Mouse (Mus musculus) adipocyte (in vitro differentiated cells): ENCODE measurements around the gene Cdk19.
"Not testable (repeated sequence)": the region's sequence is repeated elsewhere in the genome, so short reads cannot be mapped to it uniquely, and the experiment has no call there.

Source experiments
- DNase-seq: peaks from one replicate; pipeline ENCODE4 v3.0.0-alpha.2; 2016; ENCODE audit warnings: low spot score

Gene Cdk19

DNA sequence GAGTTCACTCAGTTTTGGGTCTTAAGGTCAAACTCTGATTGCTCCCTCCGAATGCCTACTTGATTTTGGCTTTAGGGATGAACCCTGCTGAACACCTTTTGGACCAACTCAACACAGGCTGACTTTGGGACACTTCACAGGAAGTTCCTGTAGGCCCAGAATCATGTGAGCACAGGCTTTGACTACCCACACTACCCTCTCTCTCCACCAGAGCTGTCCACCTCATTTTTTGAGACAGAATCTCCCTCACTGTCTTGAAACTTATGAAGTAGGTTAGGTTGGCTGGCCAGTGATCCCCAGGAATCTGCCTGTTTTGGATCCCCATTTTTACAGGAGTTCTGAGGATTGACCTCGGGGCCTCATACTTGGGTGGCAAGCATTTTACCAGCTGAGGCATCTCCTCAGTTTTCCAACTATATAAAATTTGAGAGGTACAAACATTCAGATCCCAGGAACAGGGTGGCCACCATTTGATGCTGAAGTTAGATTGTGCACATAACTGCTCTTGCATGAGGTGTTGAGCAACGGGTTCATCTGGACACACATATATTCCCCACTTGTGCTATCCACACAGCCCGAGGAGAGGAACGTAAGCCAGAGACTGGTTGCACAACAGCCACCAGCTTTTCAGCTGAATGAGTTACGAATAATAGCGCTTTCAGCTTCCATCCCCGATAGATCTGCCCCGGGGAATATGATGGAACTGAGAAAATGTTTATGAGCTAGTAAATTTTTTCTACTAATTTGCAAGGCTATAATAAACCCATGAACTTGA, 184.9 kb downstream of the Cdk19 start:
- peak; percentile 60 for DNase-seq

DNA sequence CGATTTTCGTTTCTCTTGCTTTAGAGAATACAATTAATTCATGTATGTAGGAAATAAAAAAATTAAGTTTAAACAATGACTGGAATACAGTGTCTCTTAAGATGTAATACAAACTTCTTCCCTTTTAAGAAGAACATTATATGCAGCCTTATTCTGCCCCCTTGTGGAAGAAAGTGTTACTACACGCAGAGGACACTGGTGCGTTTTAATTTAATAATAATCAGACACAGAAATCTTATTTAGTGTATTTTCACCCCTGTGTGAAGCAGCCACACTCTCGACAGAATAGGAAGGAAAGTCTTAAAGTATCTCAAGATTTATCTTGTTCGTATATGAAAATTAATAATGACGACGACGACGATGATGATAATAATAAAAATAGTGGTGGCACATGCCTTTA, 185.6 kb downstream of the Cdk19 start:
- peak; percentile 88 for DNase-seq

DNA sequence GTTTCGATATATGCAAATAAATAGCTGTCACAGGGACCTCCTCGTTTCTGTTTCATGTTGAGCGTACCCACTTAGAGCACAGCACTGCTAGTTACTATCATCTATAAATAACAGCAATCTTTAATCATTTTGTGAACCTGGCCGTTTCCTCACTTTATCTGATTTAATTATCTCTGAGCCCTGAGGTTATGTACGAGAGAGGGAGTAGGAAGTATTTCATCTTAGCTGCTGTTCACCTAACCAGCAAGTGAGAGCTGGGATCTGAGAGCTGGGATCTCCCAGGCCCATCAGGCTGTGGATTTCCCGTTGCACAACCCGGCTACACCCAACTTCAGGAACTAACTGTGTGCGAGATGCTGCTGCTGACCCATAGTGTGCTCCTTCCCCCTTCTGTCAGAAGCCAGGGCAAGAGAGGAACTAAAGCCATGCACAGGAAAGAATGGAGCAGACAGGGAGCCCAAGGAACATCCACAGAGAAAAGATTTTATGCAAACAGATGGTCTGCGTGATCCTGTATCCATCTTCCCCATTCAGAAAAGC, 186.3 kb downstream of the Cdk19 start:
- no peak for DNase-seq

DNA sequence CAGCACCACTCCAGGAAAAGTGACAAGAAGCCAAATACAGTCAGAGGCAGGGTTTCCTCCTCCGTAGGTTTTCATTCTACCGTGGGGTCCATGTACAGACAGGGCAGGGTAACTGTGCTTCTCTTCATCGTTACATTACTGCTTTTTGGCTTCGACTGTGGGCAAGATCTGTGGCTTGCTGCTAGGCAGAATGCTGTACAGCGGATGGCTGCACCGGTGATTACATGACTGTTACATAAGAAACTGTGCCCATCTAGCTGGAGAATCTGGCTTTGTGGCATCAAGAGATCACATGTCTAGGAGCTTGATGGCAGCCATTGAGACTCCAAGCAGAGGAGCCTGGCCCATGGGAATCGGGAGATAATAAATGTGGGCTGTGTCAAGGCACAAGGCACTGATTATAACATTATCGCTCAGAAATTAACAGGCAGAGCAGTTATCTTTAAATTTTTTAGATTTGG, 187.0 kb downstream of the Cdk19 start:
- no peak for DNase-seq

DNA sequence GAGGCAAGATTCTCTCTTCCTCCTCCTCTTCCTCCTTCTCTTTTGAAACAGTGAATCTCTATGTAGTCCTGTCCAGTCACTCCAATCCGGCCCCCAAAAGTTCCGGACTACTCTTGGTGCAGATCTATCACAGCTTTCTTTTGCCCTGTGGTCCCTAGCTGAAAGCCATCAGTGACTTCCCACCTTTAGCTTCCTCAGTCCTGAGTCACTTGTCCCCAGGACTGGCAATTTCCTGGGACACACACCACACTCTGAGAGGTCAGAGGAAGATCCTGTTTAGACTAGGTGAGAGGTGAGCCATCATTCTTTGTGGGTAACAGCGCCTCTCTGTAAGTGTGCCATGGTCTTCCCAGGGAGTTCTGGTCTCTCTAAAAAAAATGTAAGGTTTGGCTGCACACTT, 187.6 kb downstream of the Cdk19 start:
- DNase-seq: no peak

DNA sequence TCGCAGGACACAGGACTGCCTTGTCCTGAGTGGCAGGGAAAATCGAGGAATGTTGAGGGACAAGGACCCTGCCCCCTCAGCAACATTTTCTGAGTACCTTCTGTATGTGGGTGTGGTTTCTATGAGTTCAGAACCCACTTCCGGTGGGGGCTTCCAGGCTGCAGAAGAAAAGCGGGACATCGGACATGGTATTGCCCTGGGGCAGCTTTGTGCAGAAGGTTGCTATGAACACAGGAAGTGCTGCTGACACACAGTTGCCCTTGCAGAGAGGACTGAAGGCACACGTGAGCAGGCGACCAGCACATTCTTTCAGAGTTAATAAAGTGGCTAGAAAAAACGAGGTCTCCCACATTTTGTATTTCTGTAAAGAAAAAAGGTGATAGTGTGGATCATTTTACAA, 188.2 kb downstream of the Cdk19 start:
- no peak for DNase-seq

DNA sequence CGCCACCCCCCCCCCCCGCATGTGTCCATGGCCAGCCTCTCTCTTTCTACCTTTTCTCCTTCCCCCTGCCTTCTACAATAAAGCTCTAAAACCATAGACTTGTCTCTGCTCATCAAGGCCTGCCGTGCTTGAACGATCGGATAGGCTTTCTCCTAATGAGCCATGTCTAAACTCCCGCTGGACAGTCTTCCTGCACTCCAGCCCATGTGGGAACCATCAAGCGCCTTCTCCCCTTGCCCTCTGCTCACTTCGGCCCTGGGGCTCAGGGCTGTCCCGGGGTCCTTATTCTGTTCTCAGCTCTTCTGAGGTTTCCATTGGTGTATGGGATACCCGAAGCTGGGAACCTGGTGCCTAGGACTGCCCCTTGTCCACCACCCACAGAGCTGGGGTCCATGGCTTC, 189.3 kb downstream of the Cdk19 start:
- DNase-seq: no peak

DNA sequence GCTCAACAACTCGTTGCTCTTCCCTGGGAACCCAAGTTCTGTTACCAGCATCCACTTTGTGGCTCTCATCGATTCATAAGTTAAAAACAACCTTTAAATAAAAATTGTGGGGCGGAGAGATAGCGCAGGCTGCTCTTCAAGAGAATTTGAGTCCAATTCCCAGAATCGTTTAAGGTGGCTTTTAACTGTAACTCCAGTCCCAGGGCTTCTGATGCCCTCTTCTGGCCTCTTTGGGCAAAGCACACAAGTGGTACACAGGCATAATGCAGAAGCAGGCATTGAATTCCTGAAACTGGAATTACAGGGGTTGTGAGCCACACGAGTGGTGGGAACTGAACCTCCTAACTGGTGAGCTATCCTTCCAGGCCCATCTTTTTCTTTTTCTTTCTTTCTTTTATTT, 190.3 kb downstream of the Cdk19 start:
- peak; percentile 24 for DNase-seq

DNA sequence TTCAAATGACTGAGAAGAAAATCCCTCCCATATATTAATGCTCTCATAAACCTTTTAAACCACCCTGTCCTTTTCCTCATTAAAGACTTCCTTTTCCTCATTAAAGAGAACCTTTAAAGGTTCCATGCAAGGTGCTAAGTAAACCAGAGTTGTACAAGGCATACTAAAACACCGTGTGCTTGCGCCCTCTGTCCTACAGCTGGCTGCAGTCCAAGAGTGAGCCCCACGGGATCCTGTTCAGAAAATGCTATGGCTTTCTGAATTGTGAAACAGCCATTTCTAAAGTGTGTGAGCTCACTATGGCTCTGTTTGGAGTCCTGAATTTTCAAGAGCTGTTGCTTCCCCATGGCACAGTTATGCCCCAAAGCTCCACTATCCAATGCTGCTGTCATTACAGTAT, 191.3 kb downstream of the Cdk19 start:
- DNase-seq: peak; percentile 36

DNA sequence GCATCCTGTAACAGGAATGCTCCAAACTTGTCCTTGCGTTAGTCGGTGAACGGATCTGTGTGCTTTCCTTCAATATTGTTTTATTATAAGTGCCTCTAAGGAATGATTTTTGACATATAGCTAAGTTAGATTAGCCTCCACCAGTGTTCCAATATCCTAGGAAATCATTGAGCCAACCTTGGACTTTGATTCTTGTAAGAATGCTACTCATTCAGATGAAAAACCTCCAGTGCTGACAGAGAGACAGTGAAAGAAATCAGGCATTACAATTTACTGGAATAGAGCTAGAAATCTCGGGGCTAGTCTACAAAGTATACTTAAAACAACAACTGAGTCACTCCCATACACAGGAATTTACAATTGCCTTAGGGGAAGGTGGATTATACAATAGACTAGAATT, 193.2 kb downstream of the Cdk19 start:
- not testable (repeated sequence) for DNase-seq
